Mouse (Mus musculus) embryo, embryonic 11.5 days (tissue): ENCODE data around the gene Tent5b.
"Not testable (repeated sequence)": the region's sequence is repeated elsewhere in the genome, so short reads cannot be mapped to it uniquely, and the experiment has no call there.

Experiments used
- DNase-seq: peaks from one replicate; pipeline ENCODE4 v3.0.0-alpha.2; 2012; ENCODE audit warnings: low read depth, low spot score

The Tent5b gene

GRCm38 (mm10) chr4:133498160-133498724 is 18.3 kb downstream of the Tent5b start, which contains the start of gene Trnp1:
TSS of gene Trnp1 (minus strand) at chr4:133498550.
- DNase-seq, result peak; percentile 63

- no peak for DNase-seq
Observed at GRCm38 (mm10) chr4:133501514-133501913, 21.6 kb downstream of the Tent5b start.

GRCm38 (mm10) chr4:133504300-133504699 is 24.4 kb downstream of the Tent5b start:
- no peak for DNase-seq

GRCm38 (mm10) chr4:133504755-133505485 is 25.0 kb downstream of the Tent5b start:
- DNase-seq, result no peak

- no peak for DNase-seq
Observed at GRCm38 (mm10) chr4:133506573-133506972, 26.6 kb downstream of the Tent5b start.

GRCm38 (mm10) chr4:133508990-133509389 is 29.1 kb downstream of the Tent5b start:
- DNase-seq, result no peak

GRCm38 (mm10) chr4:133511050-133511449 is 31.1 kb downstream of the Tent5b start:
- no peak for DNase-seq

GRCm38 (mm10) chr4:133512511-133512910 is 32.6 kb downstream of the Tent5b start:
- DNase-seq, result not testable (repeated sequence)

GRCm38 (mm10) chr4:133512972-133513371 is 33.0 kb downstream of the Tent5b start:
- DNase-seq, result peak; percentile 52

- no peak for DNase-seq
Observed at GRCm38 (mm10) chr4:133518601-133519368, 38.9 kb downstream of the Tent5b start, which contains the start of gene Kdf1. TSS of gene Kdf1 (plus strand) at chr4:133518963.

GRCm38 (mm10) chr4:133519369-133519665 is 39.4 kb downstream of the Tent5b start:
- no peak for DNase-seq

- no peak for DNase-seq
Observed at GRCm38 (mm10) chr4:133521502-133521901, 41.6 kb downstream of the Tent5b start.

- no peak for DNase-seq
Observed at GRCm38 (mm10) chr4:133527788-133528187, 47.9 kb downstream of the Tent5b start.

GRCm38 (mm10) chr4:133532777-133533176 is 52.8 kb downstream of the Tent5b start:
- DNase-seq, result no peak

- DNase-seq, result no peak
Observed at GRCm38 (mm10) chr4:133536081-133536480, 56.1 kb downstream of the Tent5b start.

- no peak for DNase-seq
Observed at GRCm38 (mm10) chr4:133536652-133537051, 56.7 kb downstream of the Tent5b start.
